Mouse (Mus musculus): ENCODE measurements at regions not wholly inside any gene's neighbourhood (a gene's known extent, or its start where the extent isn't known, plus 50 kb on each side); places are given as distances from the start of the nearest gene placed in this dataset.

DNA sequence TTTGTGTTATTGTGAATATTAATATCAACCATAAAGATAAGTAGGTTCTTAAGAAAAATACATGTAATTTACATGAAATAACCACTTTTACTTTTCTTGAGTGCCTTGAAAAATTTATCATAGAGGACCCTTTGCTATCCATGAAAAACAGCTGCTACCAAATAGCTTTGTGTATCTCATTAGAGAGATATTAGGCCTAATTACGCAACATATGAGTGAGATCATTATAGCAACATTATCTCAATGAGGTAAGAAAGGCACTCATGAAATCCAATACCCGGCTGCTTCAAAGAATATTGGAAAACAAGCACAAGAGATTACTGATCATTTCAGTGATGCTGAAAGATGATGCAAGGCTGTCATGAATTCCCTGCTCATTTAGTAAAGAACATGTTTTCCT, 74.9 kb upstream of the Gm11146 start:
- Histone ChIP-seq H3K36me3 (ENCODE audit: control insufficient read depth in 1 of 2, insufficient read depth in 2 of 2, low read length in 2 of 2) (no peaks in the 10 kb centered on the region), H3K27ac (ENCODE audit: control insufficient read depth, low read depth, low read length) (no peak overlapping the region), H3K27me3 (ENCODE audit: control insufficient read depth in 1 of 2, insufficient read depth in 2 of 2, low read length in 2 of 2) (no peaks in the 10 kb centered on the region), H3K4me1 (ENCODE audit: control insufficient read depth in 1 of 2, insufficient read depth in 2 of 2, low read length in 2 of 2) (no peaks in the 10 kb centered on the region), H3K4me3 (ENCODE audit: control insufficient read depth in 1 of 2, insufficient read depth in 1 of 2, low read depth in 2 of 2, low read length in 2 of 2) (no peak overlapping the region), H3K79me2 (ENCODE audit: control insufficient read depth, insufficient read depth, low read length, poor library complexity) (no peaks in the 10 kb centered on the region), H3K9me3 (replicated peaks; ENCODE audit: insufficient read depth, low read length) (no peaks in the 10 kb centered on the region), H3K9ac (ENCODE audit: control insufficient read depth, low read depth, low read length, poor library complexity, severe bottlenecking) (no peak overlapping the region)
- no peak for DNase-seq (ENCODE audit: low read depth, low spot score)
- no peak for TF ChIP-seq E2F4 (IDR thresholded peaks at IDR 0.05; ENCODE audit: borderline replicate concordance, low read depth, low read length)
- no peak for TF ChIP-seq SIN3A (IDR thresholded peaks at IDR 0.05; ENCODE audit: low read length)
- no peak for TF ChIP-seq MAFK (IDR thresholded peaks at IDR 0.05; ENCODE audit: borderline replicate concordance, low read depth, low read length)
- no peak for TF ChIP-seq TBP (IDR thresholded peaks at IDR 0.05; ENCODE audit: low read depth, low read length)
- TF ChIP-seq UBTF (IDR thresholded peaks at IDR 0.05; ENCODE audit: borderline replicate concordance, insufficient read depth, low read depth, low read length), result no peak
- no peak for TF ChIP-seq POLR2AphosphoS5 (IDR thresholded peaks at IDR 0.05; ENCODE audit: borderline replicate concordance, low read depth, low read length)
- no peak for TF ChIP-seq CTCF (IDR thresholded peaks at IDR 0.05 in 2 of 3, conservative IDR thresholded peaks at IDR 0.05 in 1 of 3; ENCODE audit: control insufficient read depth in 1 of 3, insufficient read depth in 1 of 3, low read depth in 2 of 3, low read length in 3 of 3, poor library complexity in 1 of 3, severe bottlenecking in 1 of 3)
- TF ChIP-seq ZMIZ1 (IDR thresholded peaks at IDR 0.05; ENCODE audit: low read depth, low read length), result no peak
- TF ChIP-seq TAL1 (IDR thresholded peaks at IDR 0.05; ENCODE audit: low read length), result no peak
- TF ChIP-seq ZKSCAN1 (IDR thresholded peaks at IDR 0.05; ENCODE audit: low read depth, low read length), result no peak
- TF ChIP-seq RCOR1 (IDR thresholded peaks at IDR 0.05; ENCODE audit: low read depth, low read length), result no peak
- TF ChIP-seq TCF12 (IDR thresholded peaks at IDR 0.05; ENCODE audit: low read depth, low read length), result no peak
- no peak for TF ChIP-seq USF2 (IDR thresholded peaks at IDR 0.05; ENCODE audit: borderline replicate concordance in 1 of 2, insufficient read depth in 1 of 2, low read depth in 1 of 2, low read length in 2 of 2)
- no peak for TF ChIP-seq GATA1 (IDR thresholded peaks at IDR 0.05; ENCODE audit: low read depth, low read length)
- TF ChIP-seq RAD21 (IDR thresholded peaks at IDR 0.05; ENCODE audit: low read depth, low read length), result no peak
- no peak for TF ChIP-seq HCFC1 (IDR thresholded peaks at IDR 0.05; ENCODE audit: low read depth, low read length)

DNA sequence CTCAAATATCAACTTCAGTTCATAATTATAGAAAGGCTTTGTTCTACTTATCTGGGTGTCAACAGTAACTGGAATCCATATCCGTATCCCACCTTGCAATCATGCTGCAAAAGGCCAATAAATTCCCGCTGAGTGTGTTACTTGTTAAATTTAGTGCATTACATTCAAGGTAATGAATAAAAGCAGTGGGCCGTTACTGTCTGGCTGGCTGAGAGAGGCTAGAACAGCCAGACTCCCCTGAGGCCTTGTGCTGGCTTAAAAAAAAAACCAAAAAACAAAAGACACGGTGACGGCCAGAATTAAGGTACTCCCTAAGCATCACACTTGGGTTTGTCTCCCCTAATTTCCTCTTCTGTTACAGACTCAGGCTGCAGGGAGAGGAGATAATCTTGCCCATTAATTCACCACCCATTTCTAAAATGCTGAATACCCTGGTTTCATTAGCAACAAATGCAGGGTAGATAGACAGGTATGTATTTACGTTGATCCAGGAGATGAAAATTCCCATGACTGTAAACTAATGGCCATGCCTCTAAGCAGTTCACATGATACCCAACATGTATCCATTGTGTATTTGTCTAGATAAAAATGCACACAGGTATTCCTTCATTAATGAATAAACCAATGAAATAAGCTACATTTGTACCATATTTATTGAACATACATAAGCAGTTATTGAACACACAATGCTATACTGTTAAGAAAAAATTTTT, 74.1 kb upstream of the Gm11146 start:
- Histone ChIP-seq H3K4me1 (ENCODE audit: control insufficient read depth in 1 of 2, insufficient read depth in 2 of 2, low read length in 2 of 2) (no peaks in the 10 kb centered on the region), H3K36me3 (ENCODE audit: control insufficient read depth in 1 of 2, insufficient read depth in 2 of 2, low read length in 2 of 2) (no peaks in the 10 kb centered on the region), H3K9me3 (replicated peaks; ENCODE audit: insufficient read depth, low read length) (no peaks in the 10 kb centered on the region), H3K79me2 (ENCODE audit: control insufficient read depth, insufficient read depth, low read length, poor library complexity) (no peaks in the 10 kb centered on the region), H3K4me3 (ENCODE audit: control insufficient read depth in 1 of 2, insufficient read depth in 1 of 2, low read depth in 2 of 2, low read length in 2 of 2) (no peak overlapping the region), H3K9ac (ENCODE audit: control insufficient read depth, low read depth, low read length, poor library complexity, severe bottlenecking) (no peak overlapping the region), H3K27ac (ENCODE audit: control insufficient read depth, low read depth, low read length) (no peak overlapping the region), H3K27me3 (ENCODE audit: control insufficient read depth in 1 of 2, insufficient read depth in 2 of 2, low read length in 2 of 2) (no peaks in the 10 kb centered on the region)
- DNase-seq (ENCODE audit: low read depth, low spot score), result no peak
- TF ChIP-seq CHD1 (IDR thresholded peaks at IDR 0.05; ENCODE audit: low read depth, low read length) (no peak), GABPA (IDR thresholded peaks at IDR 0.05; ENCODE audit: low read depth, low read length) (no peak)
